Mouse (Mus musculus): ENCODE measurements around the gene Bora.

Bora gene

DNA sequence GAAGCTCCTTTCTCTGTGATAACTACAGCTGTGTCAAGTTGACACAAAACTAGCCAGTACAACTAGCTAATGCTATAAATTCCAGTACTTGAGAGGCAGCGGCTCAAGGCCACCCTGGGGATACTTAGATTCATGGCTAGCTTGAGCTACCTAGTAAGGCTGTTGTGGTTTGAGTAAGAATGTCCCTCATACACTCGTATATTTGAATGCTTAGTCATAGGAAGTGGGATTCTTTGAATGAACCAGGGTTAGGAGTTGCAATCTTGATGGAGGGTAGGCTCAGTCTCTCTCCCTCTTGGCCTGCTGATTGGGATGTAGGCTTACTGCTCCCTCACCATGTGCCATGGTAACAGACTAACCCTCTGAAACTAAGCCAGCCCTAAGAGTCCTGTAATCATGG lies 17.1 kb downstream of the Bora start:
- no peak for DNase-seq

DNA sequence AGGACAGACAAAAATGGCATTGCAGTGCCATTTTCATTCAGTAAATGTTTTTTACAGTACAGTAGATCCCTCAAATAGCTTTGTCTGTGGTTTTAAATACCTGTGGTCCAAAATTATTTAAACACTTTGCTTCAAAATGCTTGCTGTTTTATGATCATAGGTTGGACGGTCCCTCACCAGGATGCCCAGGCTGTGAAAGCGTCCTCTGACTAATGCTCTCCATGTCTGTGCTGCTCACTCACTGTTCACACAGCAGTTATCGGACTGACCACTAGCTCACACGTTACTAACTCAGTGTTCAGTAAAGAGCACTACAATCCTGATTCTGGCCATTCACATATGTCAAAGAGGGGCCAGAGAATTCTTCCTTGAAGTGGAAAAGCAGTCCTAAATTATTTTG lies 25.1 kb downstream of the Bora start:
- no peak for DNase-seq

DNA sequence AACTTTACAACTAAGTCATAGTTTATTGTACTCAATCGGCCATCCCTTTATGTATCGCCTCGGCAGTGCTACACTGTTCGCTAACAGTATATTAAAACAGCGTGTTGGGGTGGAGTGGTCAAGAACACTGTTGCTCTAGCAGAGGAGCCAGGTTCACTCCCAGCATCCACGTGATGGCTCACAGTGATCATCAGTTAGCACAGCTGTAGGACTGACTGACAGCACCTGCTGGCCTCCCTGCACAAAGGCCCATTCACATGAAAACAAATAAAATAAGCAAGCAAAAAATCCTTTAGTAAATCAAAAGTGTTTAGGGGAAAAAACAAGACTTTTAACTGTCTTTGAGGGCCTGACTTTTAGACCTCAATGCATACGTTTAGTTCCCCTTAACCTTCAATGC lies 42.9 kb downstream of the Bora start:
- DNase-seq, result no peak

DNA sequence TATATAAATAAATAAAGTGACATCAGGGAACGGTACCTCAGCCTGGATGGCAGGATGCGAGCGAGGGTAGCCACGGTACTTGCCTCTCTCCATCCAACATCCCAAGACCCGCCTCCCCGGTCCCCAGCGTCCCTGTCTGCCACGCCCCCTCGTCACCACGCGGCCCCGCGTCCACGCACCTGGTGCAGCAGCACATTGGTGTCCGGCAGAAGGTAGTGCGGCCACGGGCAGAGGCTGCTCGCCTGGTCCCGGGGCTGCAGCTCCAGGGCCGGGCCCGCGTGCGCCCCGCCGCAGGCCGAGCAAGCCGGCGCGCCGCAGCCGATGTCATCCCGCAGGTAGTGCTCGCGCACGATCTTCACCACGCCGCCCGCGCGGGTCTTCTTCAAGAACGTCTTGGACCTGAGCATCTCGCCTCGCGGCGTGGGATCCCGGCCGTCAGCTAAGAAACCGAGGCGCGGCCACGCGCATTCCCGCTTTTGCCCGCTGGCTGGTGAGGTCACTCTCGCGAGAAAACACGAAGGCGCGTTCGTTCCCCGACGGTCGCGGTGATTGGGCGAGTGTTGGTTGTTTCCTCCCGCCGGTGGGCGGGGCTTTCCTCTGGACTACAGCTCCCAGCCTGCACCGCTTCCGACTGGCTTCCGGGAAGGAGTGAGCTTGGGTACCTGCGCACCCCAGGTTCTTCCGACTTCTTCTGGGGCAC lies 53.4 kb downstream of the Bora start, which contains the start of the genes Pibf1 and Dis3:
TSS of gene Pibf1 (plus strand) at position 158 of the 700 bp plus-strand sequence.
TSS of gene Dis3 (minus strand) at position 504 of the 700 bp plus-strand sequence.
- DNase-seq, result peak; percentile 99

DNA sequence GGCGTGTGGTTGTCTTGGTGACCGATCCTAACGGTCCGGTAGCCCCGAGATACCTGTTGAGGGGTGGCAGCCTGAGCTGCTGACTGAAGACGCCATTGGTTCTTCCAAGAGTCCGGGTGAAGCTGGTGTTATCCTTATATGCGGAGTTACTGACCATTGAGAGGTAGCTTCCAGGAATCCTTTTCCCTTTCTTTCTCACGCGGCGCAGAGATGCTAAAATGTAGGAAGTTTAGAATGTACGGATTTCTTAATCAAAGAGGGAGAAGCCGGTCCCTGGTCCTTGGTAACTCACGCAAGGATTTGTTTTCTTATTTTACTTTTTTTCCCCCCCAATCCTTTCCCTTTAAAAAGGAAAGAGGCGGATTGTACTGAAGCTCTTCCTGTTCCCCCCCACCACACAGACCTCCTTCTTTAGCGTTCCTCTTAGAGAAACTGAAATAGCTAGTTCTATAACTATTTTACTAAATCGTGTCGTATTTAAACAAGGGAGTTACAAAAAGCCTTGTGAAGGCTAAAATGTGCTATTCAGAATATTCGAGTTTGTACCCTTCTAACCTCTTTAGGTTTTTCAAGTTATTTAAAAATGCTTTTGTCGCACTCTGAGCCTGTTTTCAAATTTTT lies 54.1 kb downstream of the Bora start:
- peak; percentile 45 to 59 for DNase-seq

DNA sequence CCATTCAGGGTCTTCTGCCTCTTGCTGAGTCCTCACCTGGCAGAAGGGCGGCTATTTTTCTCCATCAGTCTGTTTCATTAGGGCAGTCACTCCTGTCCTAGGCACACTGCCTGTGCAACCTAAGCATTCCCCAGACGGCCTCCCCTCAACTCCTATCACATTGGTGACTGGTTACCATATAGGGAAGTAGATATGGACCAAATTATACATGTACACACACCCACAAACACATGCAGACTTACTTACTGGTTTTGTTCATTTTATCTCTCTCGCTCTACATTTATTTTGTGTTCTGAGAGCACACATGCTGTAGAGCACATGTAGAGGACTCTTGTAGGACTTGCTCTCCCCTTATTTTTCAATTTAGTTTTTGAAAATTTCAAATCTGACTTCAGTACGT lies 57.0 kb downstream of the Bora start:
- DNase-seq, result no peak

DNA sequence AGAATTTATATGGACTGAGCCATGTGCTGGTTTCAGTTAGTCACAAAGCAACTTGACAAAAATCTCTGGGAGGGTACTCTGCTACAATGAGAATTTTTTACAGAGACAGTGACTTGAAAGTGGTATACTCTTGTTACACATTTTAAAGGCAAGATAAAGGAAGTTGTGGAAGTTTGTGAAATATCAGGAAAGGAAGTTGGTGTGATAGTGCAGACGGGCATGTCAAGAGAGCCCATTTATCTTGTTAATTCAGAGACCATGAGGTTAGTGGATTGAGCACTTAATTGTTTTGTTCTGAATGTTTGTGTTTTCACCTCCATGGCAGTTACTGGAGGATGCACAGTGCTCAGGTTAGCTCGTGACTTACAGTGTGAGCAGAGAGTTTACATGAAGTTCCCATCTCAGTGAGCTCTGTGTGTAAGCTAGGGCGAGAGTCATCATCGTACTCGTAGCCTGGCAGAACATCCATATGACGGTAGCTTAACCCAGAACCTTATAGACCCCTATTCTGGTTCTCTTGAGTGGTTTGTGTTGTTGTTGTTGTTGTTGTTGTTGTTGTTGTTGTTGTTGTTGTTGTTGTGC lies 58.6 kb downstream of the Bora start:
- no peak for DNase-seq

DNA sequence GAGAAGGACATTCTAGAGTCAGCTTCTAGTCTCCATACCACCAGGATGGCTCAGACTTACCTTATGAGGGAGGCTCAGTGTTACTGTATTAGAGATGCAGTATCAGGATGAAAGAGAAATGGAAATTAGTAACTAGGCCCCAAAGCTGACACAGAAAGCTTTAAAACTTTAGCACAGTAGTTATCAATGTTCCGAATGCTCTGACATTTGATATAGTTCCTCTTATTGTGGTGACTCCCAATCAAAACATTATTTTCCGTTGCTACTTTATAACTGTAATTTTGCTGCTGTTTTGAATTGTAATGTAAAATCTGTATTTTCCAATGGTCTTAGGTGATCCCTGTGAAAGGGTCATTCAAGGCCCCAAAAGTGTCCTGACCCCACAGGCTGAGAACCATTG lies 60.6 kb downstream of the Bora start:
- no peak for DNase-seq

DNA sequence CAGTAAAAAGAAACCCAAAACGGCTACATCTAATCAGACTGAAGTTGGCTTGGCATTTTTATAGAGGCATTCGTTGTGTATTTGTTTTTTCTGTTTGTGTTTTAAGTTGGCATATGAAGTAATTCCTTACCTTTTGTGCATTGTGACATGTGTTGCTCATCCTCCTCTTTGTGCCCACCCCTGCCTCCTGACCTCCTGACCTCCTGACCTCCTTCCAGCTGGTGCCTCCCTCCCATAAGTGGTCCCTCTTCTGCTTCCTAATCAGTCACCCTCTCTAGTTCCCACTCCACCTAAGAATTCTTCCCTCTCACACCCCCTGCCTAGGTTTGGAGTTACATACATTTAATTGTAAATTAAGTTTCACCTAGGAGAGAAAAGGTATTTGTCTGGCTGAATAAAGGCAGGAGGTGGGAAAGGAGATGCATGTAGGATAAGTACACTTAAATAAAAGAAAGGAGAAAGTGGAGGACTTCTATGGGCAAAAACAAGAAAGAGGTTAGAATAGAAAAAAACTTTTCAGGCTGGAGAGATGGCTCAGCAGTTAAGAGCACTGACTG lies 61.7 kb downstream of the Bora start:
- no peak for DNase-seq

DNA sequence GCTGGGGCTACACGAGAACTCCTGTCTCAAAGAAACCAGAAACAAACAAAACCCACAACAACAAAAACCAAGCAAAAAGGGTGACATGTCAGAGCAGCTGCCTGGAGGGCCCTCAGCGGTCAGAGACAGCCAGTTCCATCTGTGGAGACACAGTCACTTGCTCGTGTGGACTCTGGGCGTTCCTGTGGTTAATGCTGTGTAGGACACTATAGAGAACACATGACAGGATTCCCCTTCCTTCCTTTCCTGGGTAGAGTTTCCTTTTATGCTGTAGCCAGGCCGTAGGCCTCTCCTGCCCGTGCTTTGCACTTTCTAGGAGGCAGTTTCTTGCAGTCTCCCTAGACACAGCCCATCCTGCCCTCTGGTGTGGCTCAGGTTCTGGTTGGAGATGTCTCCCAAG lies 62.7 kb downstream of the Bora start:
- DNase-seq, result no peak

DNA sequence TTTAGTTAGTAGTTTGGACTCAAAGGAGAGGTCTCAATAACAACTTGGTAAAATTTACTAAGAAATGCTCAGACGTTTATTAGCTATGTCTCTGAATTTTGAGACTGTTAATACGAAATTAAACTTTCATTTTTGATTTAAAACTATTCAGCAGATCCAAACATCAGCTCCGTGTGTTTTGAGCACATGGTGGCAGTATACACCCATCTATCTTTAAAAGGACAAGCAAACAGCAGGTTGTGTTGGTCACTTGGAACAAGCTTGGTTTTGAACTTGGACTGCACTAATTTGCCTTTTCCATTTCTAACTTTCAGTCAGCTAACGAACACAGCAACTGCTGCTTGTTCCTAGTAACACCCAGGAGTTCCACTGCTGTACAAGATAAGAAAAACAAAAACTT lies 71.6 kb downstream of the Bora start:
- DNase-seq, result peak; percentile 13 to 20

DNA sequence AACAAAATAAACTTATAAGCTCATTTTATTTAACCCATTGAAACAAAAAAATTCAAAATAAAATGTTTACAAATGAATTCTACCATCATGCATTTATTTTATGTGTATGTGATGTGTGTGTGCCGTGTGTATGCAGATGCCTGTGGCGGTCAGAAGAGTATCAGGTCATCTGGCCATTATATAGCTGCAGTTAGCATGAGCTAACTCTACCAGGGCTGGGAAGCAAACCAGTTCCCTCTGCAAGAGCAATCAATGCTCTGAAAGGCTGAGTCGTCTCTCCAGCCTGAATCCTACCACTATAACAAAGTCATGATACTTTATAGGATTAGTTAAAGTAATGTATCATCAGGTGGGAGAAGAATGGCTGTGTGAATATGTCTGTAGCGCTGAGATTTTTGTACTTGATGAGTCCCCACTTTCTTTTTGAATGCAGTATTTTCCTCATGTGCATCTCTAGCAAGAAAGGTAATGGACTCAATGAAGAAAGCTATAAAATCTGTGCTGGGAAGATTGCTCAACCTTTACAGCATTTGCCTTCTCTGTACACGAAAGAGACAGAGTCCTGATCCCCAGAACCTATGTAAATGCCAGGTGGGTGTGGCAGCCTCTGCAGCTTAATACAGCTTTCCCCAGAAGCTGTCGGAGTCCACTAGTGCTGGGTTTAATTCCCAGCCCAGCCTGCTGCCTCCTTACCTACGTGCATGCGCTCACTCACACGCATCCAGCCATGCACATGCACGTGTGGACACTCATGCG lies 75.7 kb downstream of the Bora start:
- DNase-seq, result no peak

DNA sequence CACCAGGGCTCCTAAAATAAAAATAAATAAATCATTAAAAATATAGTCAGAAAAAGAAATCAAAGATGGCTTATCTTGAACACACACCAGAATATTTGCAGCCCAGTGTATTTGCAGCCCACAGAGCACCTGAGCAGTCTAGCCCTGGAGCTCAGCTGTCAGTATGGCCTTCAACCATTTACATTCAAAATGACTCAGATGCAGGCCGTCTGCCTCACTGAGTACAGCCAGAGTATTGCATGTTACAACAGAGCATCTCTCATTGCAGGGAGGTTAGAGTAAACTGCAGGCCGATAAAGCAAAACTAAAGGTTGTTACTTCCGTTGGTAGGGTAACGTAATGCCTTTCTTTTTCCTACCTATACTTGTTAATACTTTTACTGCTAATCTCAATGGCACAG lies 78.1 kb downstream of the Bora start:
- DNase-seq, result no peak

Measured in cerebellum, postnatal 10 days (tissue).